In the genomic region with DNA sequence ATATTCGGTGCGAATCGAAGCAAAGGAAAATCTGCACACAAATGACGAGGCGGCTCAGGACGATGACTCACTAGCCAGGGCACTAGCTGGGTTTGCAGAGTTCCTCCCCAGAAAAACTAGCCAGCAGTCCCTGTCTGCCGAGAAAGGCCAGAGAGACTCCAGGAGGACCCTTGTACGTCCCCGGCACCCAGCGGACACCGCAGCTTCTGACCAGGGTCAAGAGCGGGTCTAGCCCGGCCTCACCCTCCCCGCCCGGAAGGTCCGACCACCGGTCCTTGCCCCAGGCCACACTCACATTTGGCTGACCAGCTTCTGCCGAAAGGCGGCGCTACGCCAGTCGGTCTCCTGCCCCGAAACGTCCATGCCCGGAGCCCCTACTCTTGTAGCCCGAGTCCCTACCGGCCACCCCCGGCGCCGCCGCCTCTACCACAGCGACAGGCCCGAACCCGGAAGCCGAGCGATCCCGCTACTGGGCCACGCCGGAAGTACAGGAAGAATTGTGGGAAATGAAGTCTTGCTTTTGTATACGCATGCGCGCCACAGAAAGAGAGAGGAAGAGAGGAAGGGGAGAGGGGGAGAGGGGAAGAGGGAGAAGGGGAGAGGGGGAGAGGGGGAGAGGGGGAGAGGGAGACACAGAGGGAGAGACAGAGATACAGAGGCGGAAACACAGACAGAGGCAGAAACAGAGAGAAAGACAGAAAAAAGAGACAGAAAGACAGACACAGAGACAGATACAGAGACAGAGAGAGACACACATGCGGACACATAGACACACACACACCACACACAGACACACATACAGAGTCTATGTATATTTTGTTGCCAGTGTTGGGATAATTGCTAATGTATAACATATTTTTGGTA, we compare ENCODE assay signal across 7 mouse cellular contexts. TPM values are rescaled to one million over a fixed set of nuclear protein-coding genes. Genes with fewer than 3 reads are reported as not detected.
DNase-seq lines count a peak whose midpoint lies in the region; ATAC-seq and TF ChIP-seq lines count a peak whose summit lies in the region.

No protein-coding gene starts in this region.

- DNase-seq in adrenal gland, postnatal 14 days = peak; percentile 95
- DNase-seq in embryonic facial prominence, embryonic 11.5 days (ENCODE audit: low spot score) = peak; percentile 91
- DNase-seq in heart, adult 18-20 months = peak; percentile 92 to 94
- peak; percentile 94 for DNase-seq in kidney, adult 2 months
- peak; percentile 70 to 84 for DNase-seq in spleen, adult 2 months (ENCODE audit: low read depth in 1 of 2, low spot score in 2 of 2)

- 2% methylated on average over 43 of the region's 44 CpGs for WGBS in embryonic facial prominence, embryonic 11.5 days
- 1% methylated on average over 42 of the region's 44 CpGs for WGBS in kidney, adult 2 months
- 2% methylated on average over 44 of the region's 44 CpGs for WGBS in limb, embryonic 12.5 days
- 1% methylated on average over 41 of the region's 44 CpGs for WGBS in midbrain, embryonic 15.5 days
- 2% methylated on average over 44 of the region's 44 CpGs for WGBS in spleen, adult 2 months

- H3K9me3 ChIP-seq in embryonic facial prominence, embryonic 11.5 days (replicated peaks; ENCODE audit: control insufficient read depth, low read length) = no peaks in the 10 kb centered on the region
- no peaks in the 10 kb centered on the region for H3K9me3 ChIP-seq in limb, embryonic 12.5 days
- H3K9me3 ChIP-seq in midbrain, embryonic 15.5 days = no peaks in the 10 kb centered on the region

- peak overlapping the region; percentile 86 for H3K4me3 ChIP-seq in embryonic facial prominence, embryonic 11.5 days (ENCODE audit: low read depth, low read length)
- peak overlapping the region; percentile 99 for H3K4me3 ChIP-seq in kidney, adult 2 months (ENCODE audit: insufficient read depth, low read depth, low read length)
- H3K4me3 ChIP-seq in limb, embryonic 12.5 days (replicated peaks) = peak overlapping the region; percentile 93
- peak overlapping the region; percentile 60 for H3K4me3 ChIP-seq in midbrain, embryonic 15.5 days
- H3K4me3 ChIP-seq in spleen, adult 2 months (ENCODE audit: extremely low read depth, insufficient read depth, insufficient read length) = peak overlapping the region; percentile 74

- peak overlapping the region; percentile 52; the same call in 1 of the 2 replicates for H3K27ac ChIP-seq in embryonic facial prominence, embryonic 11.5 days (replicated peaks; ENCODE audit: low read depth, low read length)
- peak overlapping the region; percentile 85 for H3K27ac ChIP-seq in kidney, adult 2 months (ENCODE audit: insufficient read depth, low read depth, low read length)
- H3K27ac ChIP-seq in limb, embryonic 12.5 days = peak overlapping the region; percentile 79
- H3K27ac ChIP-seq in midbrain, embryonic 15.5 days = peak overlapping the region; percentile 73
- H3K27ac ChIP-seq in spleen, adult 2 months (ENCODE audit: insufficient read depth, low read length) = peak overlapping the region; percentile 62

- H3K36me3 ChIP-seq in embryonic facial prominence, embryonic 11.5 days (replicated peaks; ENCODE audit: control insufficient read depth, insufficient read depth, low read depth, low read length) = no peaks in the 10 kb centered on the region
- no peaks in the 10 kb centered on the region for H3K36me3 ChIP-seq in kidney, adult 2 months (ENCODE audit: control insufficient read depth, insufficient read depth, low read length)
- H3K36me3 ChIP-seq in limb, embryonic 12.5 days = no peaks in the 10 kb centered on the region; the same call in 1 of the 2 replicates
- H3K36me3 ChIP-seq in midbrain, embryonic 15.5 days (replicated peaks) = no peaks in the 10 kb centered on the region
- no peaks in the 10 kb centered on the region for H3K36me3 ChIP-seq in spleen, adult 2 months (ENCODE audit: control insufficient read depth, insufficient read depth, low read length)

- ATAC-seq in embryonic facial prominence, embryonic 11.5 days (replicated peaks; ENCODE audit: insufficient number of reproducible peaks, low FRiP score, low TSS enrichment, low read depth) = peak; percentile 91
- peak; percentile 86 for ATAC-seq in limb, embryonic 12.5 days (ENCODE audit: insufficient number of reproducible peaks, insufficient read depth, low FRiP score, low TSS enrichment, low read depth)
- ATAC-seq in midbrain, embryonic 15.5 days (replicated peaks) = peak; percentile 93

- no peaks in the 10 kb centered on the region for H3K4me1 ChIP-seq in embryonic facial prominence, embryonic 11.5 days (ENCODE audit: control insufficient read depth, insufficient read depth, low read length)
- peaks cover 13% of the 10 kb centered on the region for H3K4me1 ChIP-seq in kidney, adult 2 months (ENCODE audit: control insufficient read depth, insufficient read depth, low read length)
- peaks cover 13% of the 10 kb centered on the region for H3K4me1 ChIP-seq in limb, embryonic 12.5 days (replicated peaks)
- H3K4me1 ChIP-seq in midbrain, embryonic 15.5 days = peaks cover 16% of the 10 kb centered on the region
- H3K4me1 ChIP-seq in spleen, adult 2 months (ENCODE audit: control insufficient read depth, insufficient read depth, insufficient read length) = peaks cover 4% of the 10 kb centered on the region; the same call in 1 of the 2 replicates

- peak; percentile 38 for TF ChIP-seq POLR2A in kidney, adult 2 months (IDR thresholded peaks at IDR 0.05; ENCODE audit: low read depth, low read length)
- peak; percentile 74 for TF ChIP-seq POLR2A in spleen, adult 2 months (IDR thresholded peaks at IDR 0.05; ENCODE audit: low read depth, low read length)

- H3K4me2 ChIP-seq in embryonic facial prominence, embryonic 11.5 days (ENCODE audit: low read depth, low read length) = peak overlapping the region; percentile 60
- peak overlapping the region; percentile 90 for H3K4me2 ChIP-seq in limb, embryonic 12.5 days
- peak overlapping the region; percentile 83 for H3K4me2 ChIP-seq in midbrain, embryonic 15.5 days

- H3K27me3 ChIP-seq in embryonic facial prominence, embryonic 11.5 days (ENCODE audit: control insufficient read depth, insufficient read depth, low read length) = no peaks in the 10 kb centered on the region
- no peaks in the 10 kb centered on the region for H3K27me3 ChIP-seq in kidney, adult 2 months (replicated peaks; ENCODE audit: control insufficient read depth, insufficient read depth, low read length)
- no peaks in the 10 kb centered on the region for H3K27me3 ChIP-seq in limb, embryonic 12.5 days
- no peaks in the 10 kb centered on the region for H3K27me3 ChIP-seq in midbrain, embryonic 15.5 days (replicated peaks)
- H3K27me3 ChIP-seq in spleen, adult 2 months (ENCODE audit: control insufficient read depth, insufficient read depth, low read length) = no peaks in the 10 kb centered on the region

- H3K9ac ChIP-seq in embryonic facial prominence, embryonic 11.5 days (replicated peaks; ENCODE audit: low read length) = peak overlapping the region; percentile 93
- H3K9ac ChIP-seq in limb, embryonic 12.5 days (replicated peaks) = peak overlapping the region; percentile 94
- peak overlapping the region; percentile 76 for H3K9ac ChIP-seq in midbrain, embryonic 15.5 days

- TF ChIP-seq CTCF in kidney, adult 2 months (conservative IDR thresholded peaks at IDR 0.05; ENCODE audit: insufficient read depth, insufficient read length, low read depth, low read length) = 0 out of 2 replicates have a peak, but pooled peaks have one; percentile 14
- TF ChIP-seq CTCF in spleen, adult 2 months (IDR thresholded peaks at IDR 0.05; ENCODE audit: extremely low read depth, insufficient read depth, insufficient read length, insufficient replicate concordance) = no peak

RNA-seq across cellular contexts. Expression of a gene that starts 10.0 kb away (rescaled TPM):
- total RNA-seq in adrenal gland, postnatal 14 days (2021) = 51.3 and 60.3 TPM in 2 replicates
- polyA plus RNA-seq in embryonic facial prominence, embryonic 11.5 days (2014; fragmentation: Nextera tagmentation; extraction: Ambion mirVana) = 32.8 and 33.6 TPM in 2 replicates
- 10 to 100 TPM; 21.0 to 25.0 TPM for total RNA-seq in heart, adult 18-20 months (2021)
- 48.6 and 54.3 TPM in 2 replicates for polyA plus RNA-seq in kidney, adult 2 months (2012; rRNA removed)
- 43.2 and 44.2 TPM in 2 replicates for polyA plus RNA-seq in limb, embryonic 12.5 days (2016; fragmentation: Nextera tagmentation; extraction: Ambion mirVana)
- polyA plus RNA-seq in midbrain, embryonic 15.5 days (2015; fragmentation: Nextera tagmentation; extraction: Ambion mirVana) = 53.2 and 59.4 TPM in 2 replicates
- 110 and 117 TPM in 2 replicates for polyA plus RNA-seq in spleen, adult 2 months (2012; rRNA removed)

RNA-seq across cellular contexts. Expression of a gene that starts 36.7 kb away (rescaled TPM):
- 40.3 and 43.1 TPM in 2 replicates for total RNA-seq in adrenal gland, postnatal 14 days (2021)
- 48.0 and 58.1 TPM in 2 replicates for polyA plus RNA-seq in embryonic facial prominence, embryonic 11.5 days (2014; fragmentation: Nextera tagmentation; extraction: Ambion mirVana)
- total RNA-seq in heart, adult 18-20 months (2021) = 10 to 100 TPM; 18.2 to 24.2 TPM
- 50.9 and 69.4 TPM in 2 replicates for polyA plus RNA-seq in kidney, adult 2 months (2012; rRNA removed)
- polyA plus RNA-seq in limb, embryonic 12.5 days (2016; fragmentation: Nextera tagmentation; extraction: Ambion mirVana) = 87.7 and 88.5 TPM in 2 replicates
- 93.2 and 93.4 TPM in 2 replicates for polyA plus RNA-seq in midbrain, embryonic 15.5 days (2015; fragmentation: Nextera tagmentation; extraction: Ambion mirVana)
- polyA plus RNA-seq in spleen, adult 2 months (2012; rRNA removed) = 20.0 and 25.5 TPM in 2 replicates

Comparison
In these comparisons a context has a peak if more than half of its experiments do, and no peak if none do; other contexts are left out.
1. Peak in every context shown above with its lines: DNase-seq, ATAC-seq, H3K4me3 ChIP-seq and H3K27ac ChIP-seq.